Mouse (Mus musculus): ENCODE data around the gene Iqce.

Gene Iqce

GRCm38 (mm10) chr5:140662741-140663592, 39.2 kb downstream of the Iqce start:
- peak in 1 of 2 experiments; percentile 64 for DNase-seq (ENCODE audit: inconsistent age in 2 of 2, low spot score in 1 of 2)

- peak in 1 of 2 experiments; percentile 66 for DNase-seq (ENCODE audit: inconsistent age in 2 of 2, low spot score in 1 of 2)
Observed at GRCm38 (mm10) chr5:140661875-140662643, 40.1 kb downstream of the Iqce start.

- peak in 1 of 2 experiments; percentile 59 for DNase-seq (ENCODE audit: inconsistent age in 2 of 2, low spot score in 1 of 2)
Observed at GRCm38 (mm10) chr5:140661427-140661826, 40.8 kb downstream of the Iqce start.

GRCm38 (mm10) chr5:140660398-140660797, 41.8 kb downstream of the Iqce start:
- no peak for DNase-seq (ENCODE audit: inconsistent age in 2 of 2, low spot score in 1 of 2)

- peak in 1 of 2 experiments; percentile 47 for DNase-seq (ENCODE audit: inconsistent age in 2 of 2, low spot score in 1 of 2)
Observed at GRCm38 (mm10) chr5:140659607-140660272, 42.4 kb downstream of the Iqce start.

GRCm38 (mm10) chr5:140654096-140654845, 47.9 kb downstream of the Iqce start:
- peak; percentile 90 to 96 for DNase-seq (ENCODE audit: inconsistent age in 2 of 2, low spot score in 1 of 2)

- DNase-seq (ENCODE audit: inconsistent age in 2 of 2, low spot score in 1 of 2) = peak in 1 of 2 experiments; percentile 70
Observed at GRCm38 (mm10) chr5:140652587-140652986, 49.6 kb downstream of the Iqce start.

GRCm38 (mm10) chr5:140651231-140651630, 50.9 kb downstream of the Iqce start:
- peak in 1 of 2 experiments; percentile 29 for DNase-seq (ENCODE audit: inconsistent age in 2 of 2, low spot score in 1 of 2)

GRCm38 (mm10) chr5:140649881-140650414, 52.2 kb downstream of the Iqce start:
- no peak for DNase-seq (ENCODE audit: inconsistent age in 2 of 2, low spot score in 1 of 2)

- peak; percentile 98 to 99 for DNase-seq (ENCODE audit: inconsistent age in 2 of 2, low spot score in 1 of 2)
Observed at GRCm38 (mm10) chr5:140649101-140649667, 53.0 kb downstream of the Iqce start.

- DNase-seq (ENCODE audit: inconsistent age in 2 of 2, low spot score in 1 of 2) = no peak
Observed at GRCm38 (mm10) chr5:140648519-140649100, 53.6 kb downstream of the Iqce start, which contains the start of gene Ttyh3. Gene Ttyh3, minus strand, starts transcription at chr5:140649031.

- peak; percentile 68 to 88 for DNase-seq (ENCODE audit: inconsistent age in 2 of 2, low spot score in 1 of 2)
Observed at GRCm38 (mm10) chr5:140647821-140648518, 54.2 kb downstream of the Iqce start.

- peak; percentile 60 to 78 for DNase-seq (ENCODE audit: inconsistent age in 2 of 2, low spot score in 1 of 2)
Observed at GRCm38 (mm10) chr5:140647031-140647760, 55.0 kb downstream of the Iqce start.

- DNase-seq (ENCODE audit: inconsistent age in 2 of 2, low spot score in 1 of 2) = peak in 1 of 2 experiments; percentile 51
Observed at GRCm38 (mm10) chr5:140646171-140646570, 56.0 kb downstream of the Iqce start.

GRCm38 (mm10) chr5:140645454-140645853, 56.7 kb downstream of the Iqce start:
- DNase-seq (ENCODE audit: inconsistent age in 2 of 2, low spot score in 1 of 2) = peak in 1 of 2 experiments; percentile 56

GRCm38 (mm10) chr5:140644702-140645201, 57.4 kb downstream of the Iqce start:
- DNase-seq (ENCODE audit: inconsistent age in 2 of 2, low spot score in 1 of 2) = peak in 1 of 2 experiments; percentile 62

- peak in 1 of 2 experiments; percentile 51 for DNase-seq (ENCODE audit: inconsistent age in 2 of 2, low spot score in 1 of 2)
Observed at GRCm38 (mm10) chr5:140644263-140644662, 57.9 kb downstream of the Iqce start.

- peak in 1 of 2 experiments; percentile 63 for DNase-seq (ENCODE audit: inconsistent age in 2 of 2, low spot score in 1 of 2)
Observed at GRCm38 (mm10) chr5:140642076-140642475, 60.1 kb downstream of the Iqce start.
